ENCODE assay signal across 10 mouse cellular contexts in the genomic region with DNA sequence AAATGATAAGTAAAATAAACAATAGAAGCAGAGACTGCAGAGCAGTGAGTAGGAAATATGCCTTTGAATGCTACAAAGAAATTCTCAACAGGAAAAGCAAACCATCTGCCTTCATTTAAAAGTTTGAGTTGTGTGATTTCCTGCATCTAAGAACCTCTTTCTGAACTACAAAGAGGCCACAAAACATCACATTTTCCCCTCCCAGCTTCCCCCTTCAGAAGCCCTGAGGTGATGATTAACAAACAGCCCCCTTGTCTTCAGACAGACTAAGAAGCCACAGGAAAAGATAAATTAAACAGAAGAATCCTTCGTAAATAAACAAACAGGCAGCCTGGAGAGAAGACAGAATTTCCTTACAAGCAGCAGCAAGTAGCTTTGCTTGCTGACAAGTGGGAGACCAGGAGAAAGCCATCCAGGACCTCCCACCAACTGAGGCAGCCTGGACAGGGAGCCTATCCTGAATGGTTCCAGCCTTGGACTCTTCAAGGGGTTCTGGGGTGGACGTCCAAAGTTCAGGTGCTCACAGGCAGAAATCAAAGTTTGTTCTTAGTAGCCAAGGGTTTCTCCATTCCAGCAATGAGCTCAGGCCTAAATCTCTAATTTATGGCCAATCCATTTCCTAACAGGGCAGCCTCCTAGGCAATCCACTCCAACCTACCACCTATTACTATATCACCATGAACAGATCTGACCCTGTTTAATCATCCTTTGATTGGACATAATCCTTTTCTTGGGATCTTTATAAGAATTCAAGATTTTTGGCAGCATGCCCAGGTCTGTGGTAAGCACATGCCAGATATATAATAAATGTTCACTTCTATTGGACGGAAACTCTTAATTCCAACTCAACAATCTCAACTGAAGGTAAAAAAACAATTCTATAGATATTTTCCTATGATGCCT. TPM values are rescaled to one million over a fixed set of nuclear protein-coding genes. Genes with fewer than 3 reads are reported as not detected.
DNase-seq lines count a peak whose midpoint lies in the region; ATAC-seq and TF ChIP-seq lines count a peak whose summit lies in the region.
"Had no signal": no experiment of that assay in that cellular context is flagged by ENCODE, and none has a peak within 500 bp of the region (broad histone marks: within the 10 kb centered on the region; RNA-seq: fewer than 3 reads in every experiment).

No protein-coding gene starts in this region.

- peak in 1 of 2 experiments; percentile 53 for DNase-seq in spleen, adult 2 months (ENCODE audit: low read depth in 1 of 2, low spot score in 2 of 2)
- no peak for DNase-seq in spleen, postnatal 14 days (ENCODE audit: low spot score in 2 of 2)
- DNase-seq in kidney, postnatal 0 days (ENCODE audit: low spot score) = peak; percentile 76
- DNase-seq in thymus, postnatal 25 days = peak; percentile 37
- no peak for DNase-seq in spleen, postnatal 4 days (ENCODE audit: low spot score in 2 of 2)
- no peak for DNase-seq in cerebellum, postnatal 14 days
- DNase-seq in adrenal gland, postnatal 25 days = no peak
- DNase-seq: heart, postnatal 4 days had no signal

- 50% methylated on average over 3 of the region's 3 CpGs for WGBS in spleen, adult 2 months
- 21% methylated on average over 3 of the region's 3 CpGs for WGBS in embryonic facial prominence, embryonic 12.5 days
- WGBS in kidney, postnatal 0 days = 21% methylated on average over 3 of the region's 3 CpGs

- H3K27ac ChIP-seq in spleen, adult 2 months (ENCODE audit: insufficient read depth, low read length) = peak overlapping the region; percentile 84
- H3K27ac ChIP-seq in embryonic facial prominence, embryonic 12.5 days = peak overlapping the region; percentile 30; the same call in 1 of the 2 replicates
- peak overlapping the region; percentile 15; the same call in 1 of the 2 replicates for H3K27ac ChIP-seq in kidney, postnatal 0 days
- H3K27ac ChIP-seq: liver, embryonic 12.5 days had no signal

- ATAC-seq in embryonic facial prominence, embryonic 12.5 days (ENCODE audit: insufficient number of reproducible peaks, insufficient read depth, low FRiP score, low TSS enrichment) = 0 out of 2 replicates have a peak, but pooled peaks have one; percentile 41
- no peak; the same call in 1 of the 2 replicates for ATAC-seq in kidney, postnatal 0 days (replicated peaks; ENCODE audit: low FRiP score, low read depth)
- ATAC-seq: liver, embryonic 12.5 days had no signal

- H3K4me3 ChIP-seq in spleen, adult 2 months (ENCODE audit: extremely low read depth, insufficient read depth, insufficient read length) = no peak overlapping the region
- H3K4me3 ChIP-seq in embryonic facial prominence, embryonic 12.5 days = no peak overlapping the region
- no peak overlapping the region for H3K4me3 ChIP-seq in kidney, postnatal 0 days (replicated peaks; ENCODE audit: low read depth, low read length)
- H3K4me3 ChIP-seq: liver, embryonic 12.5 days had no signal

- H3K9me3 ChIP-seq in embryonic facial prominence, embryonic 12.5 days = no peaks in the 10 kb centered on the region
- H3K9me3 ChIP-seq in kidney, postnatal 0 days (replicated peaks; ENCODE audit: low read length) = no peaks in the 10 kb centered on the region
- H3K9me3 ChIP-seq: liver, embryonic 12.5 days had no signal

- peaks cover 12% of the 10 kb centered on the region for H3K36me3 ChIP-seq in spleen, adult 2 months (ENCODE audit: control insufficient read depth, insufficient read depth, low read length)
- H3K36me3 ChIP-seq in embryonic facial prominence, embryonic 12.5 days = peaks cover 4% of the 10 kb centered on the region; the same call in 1 of the 2 replicates
- no peaks in the 10 kb centered on the region for H3K36me3 ChIP-seq in kidney, postnatal 0 days (ENCODE audit: insufficient read depth, low read length)

- no peak overlapping the region for H3K9ac ChIP-seq in embryonic facial prominence, embryonic 12.5 days
- no peak overlapping the region for H3K9ac ChIP-seq in kidney, postnatal 0 days (ENCODE audit: low read depth, low read length)
- H3K9ac ChIP-seq: liver, embryonic 12.5 days had no signal

- TF ChIP-seq POLR2A in spleen, adult 2 months (IDR thresholded peaks at IDR 0.05; ENCODE audit: low read depth, low read length) = no peak

- H3K4me1 ChIP-seq in spleen, adult 2 months (ENCODE audit: control insufficient read depth, insufficient read depth, insufficient read length) = peaks cover 21% of the 10 kb centered on the region
- peaks cover 42% of the 10 kb centered on the region for H3K4me1 ChIP-seq in embryonic facial prominence, embryonic 12.5 days
- peaks cover 17% of the 10 kb centered on the region for H3K4me1 ChIP-seq in kidney, postnatal 0 days (replicated peaks; ENCODE audit: insufficient read depth, low read length)

- TF ChIP-seq CTCF in spleen, adult 2 months (IDR thresholded peaks at IDR 0.05; ENCODE audit: extremely low read depth, insufficient read depth, insufficient read length, insufficient replicate concordance) = no peak
- TF ChIP-seq CTCF in kidney, postnatal 0 days (IDR thresholded peaks at IDR 0.05; ENCODE audit: low read depth) = no peak

- H3K4me2 ChIP-seq in embryonic facial prominence, embryonic 12.5 days (replicated peaks) = no peak overlapping the region
- H3K4me2 ChIP-seq in kidney, postnatal 0 days (ENCODE audit: low read length) = no peak overlapping the region
- H3K4me2 ChIP-seq: liver, embryonic 12.5 days had no signal

- H3K27me3 ChIP-seq in spleen, adult 2 months (ENCODE audit: control insufficient read depth, insufficient read depth, low read length) = no peaks in the 10 kb centered on the region
- no peaks in the 10 kb centered on the region for H3K27me3 ChIP-seq in embryonic facial prominence, embryonic 12.5 days
- no peaks in the 10 kb centered on the region for H3K27me3 ChIP-seq in kidney, postnatal 0 days (ENCODE audit: insufficient read depth, low read length)
- H3K27me3 ChIP-seq: liver, embryonic 12.5 days had no signal

RNA-seq across cellular contexts. Expression of a gene that starts 9.4 kb away (rescaled TPM):
- 15.9 and 17.7 TPM in 2 replicates for polyA plus RNA-seq in spleen, adult 2 months (2012; rRNA removed)
- 27.2 and 30.8 TPM in 2 replicates for polyA plus RNA-seq in embryonic facial prominence, embryonic 12.5 days (2016; fragmentation: Nextera tagmentation; extraction: Ambion mirVana)
- 11.2 and 12.8 TPM in 2 replicates for polyA plus RNA-seq in kidney, postnatal 0 days (2015; fragmentation: Nextera tagmentation; extraction: Ambion mirVana)
- total RNA-seq in adrenal gland, postnatal 25 days (2021) = 9.2 and 11.0 TPM in 2 replicates

Comparison
In these comparisons a context has a peak if more than half of its experiments do, and no peak if none do; other contexts are left out.
1. DNase-seq: peak in kidney, postnatal 0 days (single experiment) and thymus, postnatal 25 days (single experiment); none in spleen, postnatal 14 days (0 of 2), spleen, postnatal 4 days (0 of 2), cerebellum, postnatal 14 days (0 of 2) and adrenal gland, postnatal 25 days (single experiment).
2. H3K27ac ChIP-seq: peak in every context shown above with its lines; median percentile 84 in spleen, adult 2 months; 30 in embryonic facial prominence, embryonic 12.5 days; 15 in kidney, postnatal 0 days.